Mouse (Mus musculus): ENCODE data around the gene Ltbp3.

The Ltbp3 gene

GRCm38 (mm10) chr19:5740320-5741317 is at the start of gene Ltbp3:
Gene Ltbp3, plus strand, starts transcription at chr19:5740904.
- DNase-seq, result peak; percentile 74 to 77

GRCm38 (mm10) chr19:5691601-5692000 is 49.1 kb upstream of the Ltbp3 start:
- DNase-seq, result no peak

- DNase-seq, result no peak
Measured at GRCm38 (mm10) chr19:5692086-5692912, 48.4 kb upstream of the Ltbp3 start.

GRCm38 (mm10) chr19:5692913-5693396 is 47.7 kb upstream of the Ltbp3 start:
- no peak for DNase-seq

- DNase-seq, result no peak
Measured at GRCm38 (mm10) chr19:5693801-5694200, 46.9 kb upstream of the Ltbp3 start.

GRCm38 (mm10) chr19:5695849-5696462 is 44.7 kb upstream of the Ltbp3 start:
- DNase-seq, result no peak

GRCm38 (mm10) chr19:5704163-5704800 is 36.4 kb upstream of the Ltbp3 start, which contains the start of gene Kcnk7:
Gene Kcnk7, plus strand, starts transcription at chr19:5704367.
- DNase-seq, result no peak

GRCm38 (mm10) chr19:5704801-5705571 is 35.7 kb upstream of the Ltbp3 start:
- DNase-seq, result no peak

GRCm38 (mm10) chr19:5710068-5710467 is 30.6 kb upstream of the Ltbp3 start:
- no peak for DNase-seq

- DNase-seq, result no peak
Measured at GRCm38 (mm10) chr19:5710581-5710980, 30.1 kb upstream of the Ltbp3 start.

GRCm38 (mm10) chr19:5711218-5711617 is 29.5 kb upstream of the Ltbp3 start:
- peak; percentile 83 to 85 for DNase-seq

GRCm38 (mm10) chr19:5711907-5712460 is 28.7 kb upstream of the Ltbp3 start:
- DNase-seq, result no peak

- DNase-seq, result no peak
Measured at GRCm38 (mm10) chr19:5713255-5713654, 27.4 kb upstream of the Ltbp3 start.

GRCm38 (mm10) chr19:5713730-5714129 is 27.0 kb upstream of the Ltbp3 start:
- DNase-seq, result no peak

GRCm38 (mm10) chr19:5715793-5716688 is 24.7 kb upstream of the Ltbp3 start:
- DNase-seq, result peak; percentile 56

GRCm38 (mm10) chr19:5716955-5717354 is 23.7 kb upstream of the Ltbp3 start:
- DNase-seq, result peak in 1 of 2 experiments; percentile 23

GRCm38 (mm10) chr19:5721233-5721632 is 19.5 kb upstream of the Ltbp3 start:
- DNase-seq, result no peak

- no peak for DNase-seq
Measured at GRCm38 (mm10) chr19:5722848-5723425, 17.8 kb upstream of the Ltbp3 start.

- DNase-seq, result no peak
Measured at GRCm38 (mm10) chr19:5723934-5724548, 16.7 kb upstream of the Ltbp3 start.
